Mouse (Mus musculus) gastrocnemius, postnatal 10 days (tissue): ENCODE results near the gene Zbbx. TPM values are rescaled to one million over a fixed set of nuclear protein-coding genes. Genes with fewer than 3 reads are reported as not detected.

Experiments used
- DNase-seq: peaks from one replicate; pipeline ENCODE4 v3.0.0; 2021; ENCODE audit warnings: mixed read lengths
- long read RNA-seq, 2 experiments: library from polyadenylated mRNA; stranded (forward); transcript quantifications; one replicate each; pipeline ENCODE4 v2.0.0; 2021
- total RNA-seq, 2 experiments: library from RNA; stranded (reverse); gene quantifications; 2 replicates each; pipeline ENCODE4 v1.2.3; 2021

Gene Zbbx
- total RNA-seq = not detected
- long read RNA-seq, experiment 1 = 0 reads
- long read RNA-seq, experiment 2 = 0 reads

DNA sequence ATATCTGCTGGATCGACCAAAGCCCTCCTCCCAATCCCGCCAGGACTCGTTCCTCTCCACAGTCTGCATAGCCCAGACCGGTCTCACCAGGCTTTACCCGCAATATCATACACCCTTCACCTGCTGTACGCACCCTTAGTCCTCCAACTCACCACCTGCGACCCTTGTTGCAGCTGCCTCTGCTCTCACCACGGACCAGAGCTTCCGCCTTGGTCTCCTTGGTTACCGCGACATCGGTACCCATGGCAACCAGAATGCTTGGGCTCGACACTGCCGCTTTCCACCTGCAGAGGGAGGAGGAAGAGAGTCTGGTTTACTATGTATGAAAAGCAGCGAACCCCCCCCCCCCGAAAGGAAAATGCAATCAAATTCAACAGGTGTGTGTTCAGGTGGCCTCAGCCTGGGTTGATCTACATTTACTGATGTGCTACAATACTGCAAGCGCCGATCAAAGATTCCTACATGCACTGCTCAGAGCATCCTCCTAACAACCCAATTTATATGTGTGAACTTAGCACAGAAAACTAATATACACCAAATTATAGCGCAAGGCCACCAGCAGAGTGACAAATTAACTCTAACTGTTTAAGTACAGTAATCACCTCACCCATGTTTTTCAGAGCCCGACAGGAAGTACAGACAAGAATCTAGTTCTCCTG lies at the start of gene Zbbx:
Gene Zbbx (minus strand): TSS at position 197 of the 659 bp plus-strand sequence.
- DNase-seq = peak; percentile 9

DNA sequence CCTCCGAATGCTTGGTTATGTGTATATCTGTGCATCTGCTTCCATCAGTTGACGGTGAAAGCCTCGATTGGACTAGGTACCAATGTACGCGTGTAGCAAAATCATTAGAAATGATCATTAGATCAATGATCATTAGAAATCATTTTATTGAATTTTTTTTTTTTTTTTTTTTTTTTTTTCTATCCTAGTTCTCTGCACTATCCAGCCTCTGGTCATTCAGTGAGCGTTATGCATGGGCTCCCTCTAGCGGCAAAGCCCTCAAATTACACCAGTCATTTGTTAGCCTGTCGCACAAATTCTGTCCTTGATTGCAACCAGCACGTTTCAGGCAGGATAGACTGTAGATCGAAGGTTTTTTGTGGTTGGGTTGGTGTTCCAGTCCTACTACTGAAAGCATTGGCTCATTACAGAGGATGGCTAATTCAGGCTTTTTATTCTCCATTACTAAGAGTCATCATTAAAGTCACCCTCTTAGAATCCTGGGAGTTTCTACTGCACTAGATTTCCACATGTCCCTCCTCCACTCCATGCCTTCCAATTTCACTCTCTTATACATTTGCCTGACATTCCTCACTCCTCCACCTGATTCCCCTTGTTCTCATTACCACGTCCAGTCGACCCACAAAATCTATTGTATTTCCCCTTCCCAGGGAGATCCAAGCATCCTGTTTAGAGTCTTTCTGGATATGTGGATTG lies 38.1 kb upstream of the Zbbx start:
- DNase-seq = peak; percentile 50

DNA sequence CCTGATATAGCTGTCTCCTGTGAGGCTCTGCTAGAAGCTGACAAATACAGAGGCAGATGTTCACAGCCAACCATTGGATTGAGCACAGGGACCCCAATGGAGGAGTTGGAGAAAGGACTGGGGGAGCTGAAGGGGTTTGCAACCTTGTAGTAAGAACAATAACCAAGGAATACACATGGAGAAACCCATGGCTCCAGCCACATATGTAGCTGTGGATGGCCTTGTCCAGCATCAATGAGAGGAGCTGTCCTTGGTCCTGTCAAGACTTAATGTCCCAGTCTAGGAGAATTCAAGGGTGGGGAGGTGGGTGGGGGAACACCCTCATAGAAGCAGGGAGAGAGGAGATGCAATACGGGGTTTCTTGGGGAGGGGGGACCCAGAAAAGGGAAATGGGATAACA lies 17.8 kb upstream of the Zbbx start:
- DNase-seq = no peak

DNA sequence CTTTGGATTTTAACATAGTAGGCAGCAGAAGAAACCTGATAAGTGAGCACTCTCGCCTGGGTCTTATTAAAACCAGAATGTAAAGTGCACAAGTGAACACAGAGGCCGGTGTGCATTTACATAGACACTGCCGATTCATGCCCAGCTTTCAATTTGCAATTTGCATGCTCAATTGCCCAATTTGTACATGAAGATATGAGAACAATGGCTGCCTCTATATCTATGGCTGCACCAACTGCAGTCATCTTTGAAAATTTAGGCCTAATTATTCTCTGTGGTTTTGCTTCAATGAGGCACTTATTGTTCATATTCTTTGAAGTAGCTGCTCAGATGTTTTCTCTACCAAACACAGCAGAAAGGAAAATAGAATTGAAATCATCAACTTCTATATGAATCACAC lies 23.0 kb downstream of the Zbbx start:
- DNase-seq = no peak

DNA sequence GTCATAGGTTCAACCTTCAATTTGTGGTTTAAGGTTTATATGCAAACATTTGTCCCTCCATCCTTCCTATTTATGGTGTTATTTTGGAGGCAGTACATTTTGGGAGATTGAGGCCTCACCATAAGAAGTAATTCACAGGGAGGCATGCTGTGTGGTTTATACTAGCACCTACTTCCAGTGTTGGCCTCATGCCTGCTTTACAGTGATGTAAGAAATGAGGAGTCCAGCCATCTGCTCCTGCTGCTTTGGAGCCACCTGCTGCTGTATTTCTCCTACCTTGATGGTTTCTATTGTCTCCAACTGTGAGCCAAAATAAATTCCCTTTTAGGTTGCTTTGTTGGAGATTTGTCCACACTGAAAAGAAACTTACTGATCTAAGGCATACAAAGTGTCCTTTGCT lies 60.0 kb downstream of the Zbbx start:
- no peak for DNase-seq

DNA sequence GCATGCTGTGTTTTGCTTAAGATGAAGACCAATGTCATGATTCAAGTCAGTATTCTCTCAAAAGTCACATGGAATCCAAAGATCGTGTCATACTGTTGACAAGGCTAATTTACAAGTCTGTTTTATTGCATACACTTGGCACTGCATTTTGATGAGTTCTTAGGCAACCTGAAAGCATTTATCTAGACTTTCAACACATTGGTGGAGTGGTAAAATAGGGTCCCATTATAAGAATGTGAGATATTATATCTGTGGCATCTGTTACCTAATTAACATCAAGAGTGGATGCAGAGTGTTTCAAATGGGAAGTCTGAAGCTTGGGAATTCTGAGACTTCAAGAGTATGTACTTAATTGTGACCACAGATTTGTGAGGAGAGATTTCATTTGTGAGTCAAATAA lies 79.1 kb downstream of the Zbbx start:
- DNase-seq = no peak

DNA sequence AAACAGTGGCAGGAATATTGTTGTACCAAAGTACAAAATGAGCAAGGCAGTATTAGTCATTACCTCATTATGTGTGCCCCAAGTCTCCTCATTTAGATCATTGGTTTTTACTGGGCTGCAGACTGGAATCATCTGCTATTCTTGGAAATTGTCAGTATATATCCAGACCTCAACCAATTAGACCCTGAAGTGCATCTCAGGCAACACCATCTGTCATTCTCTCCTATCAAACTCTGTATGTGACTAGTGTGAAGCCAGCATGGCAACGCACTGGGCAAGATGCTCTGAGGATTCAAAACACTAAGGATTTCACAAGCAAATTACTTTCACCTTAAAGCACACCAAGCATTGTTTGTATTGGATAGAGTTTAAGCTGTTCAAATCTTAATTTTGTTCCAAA lies 85.9 kb downstream of the Zbbx start:
- no peak for DNase-seq

DNA sequence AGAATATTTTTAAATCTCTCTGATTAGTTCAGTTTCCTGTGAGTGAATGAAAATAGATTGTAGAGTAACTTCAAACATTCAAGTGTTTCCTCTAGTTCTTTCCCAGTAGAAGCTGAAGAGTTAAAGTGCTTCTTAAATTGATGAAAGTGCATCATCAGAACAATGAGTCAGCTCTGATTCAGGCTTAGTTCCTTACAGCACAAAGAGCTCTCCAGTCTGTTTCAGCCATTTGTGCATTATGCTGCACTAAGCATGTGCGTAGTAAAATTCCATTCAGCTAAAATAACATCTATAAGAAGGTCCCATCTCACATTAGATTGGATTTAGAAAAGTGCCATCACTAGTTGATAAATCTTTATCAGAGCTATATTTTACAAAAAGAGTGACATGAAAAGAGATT lies 155.1 kb downstream of the Zbbx start:
- DNase-seq = no peak

Other genes with a start within 250 kb of the Zbbx start
- not detected for gene Serpini2, start 105.0 kb upstream of the Zbbx start, total RNA-seq